Mouse (Mus musculus): Measurements from ENCODE around the gene Pkd2.

Gene Pkd2

GRCm38 (mm10) chr5:104466816-104467215, 7.6 kb downstream of the Pkd2 start:
- no peak for DNase-seq

GRCm38 (mm10) chr5:104468586-104468985, 9.3 kb downstream of the Pkd2 start:
- DNase-seq, result no peak

- DNase-seq, result no peak
Measured at GRCm38 (mm10) chr5:104470981-104471391, 11.7 kb downstream of the Pkd2 start.

DNA sequence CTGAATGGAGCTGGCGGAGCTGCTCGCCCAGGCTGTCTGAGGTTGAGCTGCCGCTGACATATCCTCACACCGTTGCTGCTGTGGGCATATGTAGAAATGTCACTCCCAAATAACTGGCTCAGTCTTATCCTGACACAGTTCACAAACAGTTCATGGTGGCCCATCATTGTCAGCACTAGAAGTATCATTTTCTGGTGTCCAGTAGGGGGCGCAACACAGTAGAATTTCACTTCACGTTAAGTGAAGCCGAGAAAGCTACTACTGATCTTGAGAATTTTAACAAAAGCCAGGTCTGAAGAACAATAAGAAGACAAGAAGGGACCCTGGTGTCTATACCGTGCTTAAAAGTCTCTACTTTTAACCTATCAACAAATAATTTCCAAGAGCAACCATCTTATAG, 13.1 kb downstream of the Pkd2 start:
- peak; percentile 39 to 46 for DNase-seq

- no peak for DNase-seq
Measured at GRCm38 (mm10) chr5:104480367-104480766, 21.1 kb downstream of the Pkd2 start.

DNA sequence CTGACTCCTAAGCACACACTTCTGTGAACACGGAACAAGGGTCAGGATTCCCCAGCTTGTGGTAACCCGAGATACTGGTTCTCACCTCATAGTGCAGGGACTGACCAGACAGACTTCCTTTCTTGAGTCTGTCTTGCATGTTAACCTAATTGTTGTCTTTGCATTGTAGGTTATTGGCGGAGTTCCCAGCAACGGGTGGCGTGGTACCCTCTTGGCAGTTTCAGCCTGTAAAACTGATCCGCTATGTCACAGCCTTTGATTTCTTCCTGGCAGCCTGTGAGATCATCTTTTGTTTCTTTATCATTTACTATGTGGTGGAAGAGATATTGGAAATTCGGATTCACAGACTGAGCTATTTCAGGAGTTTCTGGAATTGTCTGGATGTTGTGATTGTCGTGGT, 23.6 kb downstream of the Pkd2 start:
- no peak for DNase-seq

GRCm38 (mm10) chr5:104491561-104491960, 32.3 kb downstream of the Pkd2 start:
- DNase-seq, result no peak

DNA sequence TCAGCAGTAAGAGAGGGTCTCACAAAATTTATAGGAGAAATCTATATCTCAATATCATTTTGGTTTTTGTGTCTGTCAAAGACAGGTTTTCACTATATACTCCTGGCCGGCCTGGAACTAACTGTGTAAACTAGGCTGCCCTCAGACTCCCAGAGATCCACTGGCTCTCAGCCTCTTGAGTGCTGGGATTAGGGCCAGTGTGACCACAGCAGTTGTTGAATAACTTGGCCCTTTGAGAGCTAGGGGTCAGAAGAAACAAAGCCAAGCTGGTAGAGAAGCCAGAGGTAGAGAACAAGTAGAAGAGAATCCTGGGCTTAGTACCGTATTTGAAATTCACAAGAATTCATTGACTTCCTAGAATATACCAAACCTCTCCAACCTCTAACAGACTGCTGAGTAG, 45.6 kb downstream of the Pkd2 start:
- DNase-seq, result no peak

- no peak for DNase-seq
Measured at GRCm38 (mm10) chr5:104507829-104508194, 48.6 kb downstream of the Pkd2 start.

DNA sequence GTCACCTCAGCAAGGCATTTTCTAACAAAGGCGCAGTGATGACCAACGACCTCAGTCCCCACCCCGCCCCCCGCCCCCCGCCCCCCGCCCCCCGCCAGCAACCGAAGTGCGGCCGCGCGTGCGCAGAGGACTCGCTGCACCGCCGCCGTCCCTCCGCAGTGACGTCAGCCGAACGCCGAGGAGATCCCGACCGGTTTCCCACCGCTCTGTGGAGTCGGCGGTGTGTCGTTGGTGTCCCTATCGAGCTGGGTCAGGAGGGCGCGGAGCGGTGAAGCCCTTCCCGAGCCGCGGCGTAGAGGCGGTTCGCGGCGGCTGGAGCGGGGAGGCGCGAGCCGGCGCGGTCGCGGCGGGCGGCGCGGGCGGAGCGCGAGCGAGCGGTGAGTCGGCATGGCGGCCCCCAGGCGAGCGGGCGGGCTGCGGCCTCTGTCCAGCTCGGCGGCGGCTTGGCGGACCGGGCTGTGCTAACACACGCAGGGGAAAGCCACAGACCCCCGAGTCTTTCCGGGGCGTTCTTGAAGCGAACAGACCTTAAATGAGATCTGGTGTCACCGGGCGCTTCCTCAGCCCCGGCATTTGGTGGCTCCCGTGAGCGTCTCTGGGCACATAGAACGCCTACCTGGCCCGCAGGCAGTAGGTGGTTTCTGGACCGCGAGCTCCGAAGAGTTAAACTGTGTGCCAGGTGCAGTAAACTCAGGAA, 49.1 kb downstream of the Pkd2 start, which contains the start of gene BC005561:
BC005561 (plus strand) TSS at position 158 of the 697 bp plus-strand sequence.
- peak; percentile 77 to 83 for DNase-seq

DNA sequence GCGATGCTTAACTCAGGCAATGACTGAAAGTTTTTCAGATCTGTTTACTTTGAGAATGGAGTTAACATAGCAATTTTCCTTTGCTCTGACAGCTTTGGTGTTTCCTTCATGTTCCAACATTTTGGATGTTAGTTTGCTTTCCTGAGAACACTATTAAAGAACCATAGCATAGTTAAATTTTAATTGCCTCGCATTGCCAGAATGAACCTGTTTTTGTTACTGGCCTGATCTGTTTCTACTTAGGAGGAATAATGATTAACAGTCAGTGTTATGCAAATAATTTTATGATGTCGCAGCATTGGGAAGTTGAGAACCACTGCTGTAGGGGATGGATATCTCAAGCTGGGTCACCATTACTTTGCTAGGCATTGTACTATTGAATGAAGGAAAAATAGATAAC, 52.0 kb downstream of the Pkd2 start:
- no peak for DNase-seq

DNA sequence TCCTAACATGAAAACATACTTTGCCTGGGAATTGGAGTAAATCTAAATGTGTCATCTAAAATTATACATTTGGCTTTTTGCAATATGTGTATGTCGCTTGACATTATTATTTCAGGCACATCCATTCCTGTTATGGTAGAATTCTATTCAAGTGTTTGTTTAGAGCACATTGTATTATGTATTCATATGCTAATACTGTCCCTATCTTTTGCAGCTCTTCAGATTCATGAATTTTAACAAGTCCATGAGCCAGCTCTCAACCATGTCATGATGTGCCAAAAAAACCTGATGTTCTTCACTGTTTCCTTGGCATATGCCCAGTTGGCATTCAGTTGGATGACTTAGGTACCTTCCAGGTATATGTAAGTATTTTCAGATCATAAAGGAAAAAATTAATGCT, 79.4 kb downstream of the Pkd2 start:
- DNase-seq, result no peak

- DNase-seq, result no peak
Measured at GRCm38 (mm10) chr5:104539331-104539730, 80.1 kb downstream of the Pkd2 start.
